Mouse (Mus musculus): ENCODE results near the gene Gm13283.
"Not testable (repeated sequence)": the region's sequence is repeated elsewhere in the genome, so short reads cannot be mapped to it uniquely, and the experiment has no call there.

DNA sequence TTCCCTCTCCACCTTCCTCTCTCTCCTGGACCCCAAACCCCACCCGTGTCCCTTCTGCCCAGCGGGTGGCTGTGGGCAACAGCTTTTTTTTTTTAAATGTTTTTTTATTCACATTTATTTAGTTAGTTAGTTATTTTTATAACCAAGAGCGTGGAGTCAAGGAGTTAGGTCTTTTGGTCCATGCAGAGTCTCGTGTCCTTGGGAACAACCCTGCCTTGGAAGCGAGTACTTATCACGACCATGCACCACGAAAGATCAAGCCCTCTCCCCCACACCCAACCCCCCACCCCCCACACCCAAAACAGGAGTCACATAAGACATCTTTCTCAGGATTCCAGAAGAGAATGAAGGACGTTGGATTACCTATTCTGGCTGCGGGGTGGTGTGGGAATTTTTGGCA is 2.4 kb downstream of the Gm13283 start:
- not testable (repeated sequence) for TF ChIP-seq POLR2A (IDR thresholded peaks at IDR 0.05; ENCODE audit: borderline replicate concordance, control insufficient read depth, low read depth, low read length); CTCF (IDR thresholded peaks at IDR 0.05; ENCODE audit: control insufficient read depth, insufficient read depth, low read length)

Data from bone marrow, adult 2 months (tissue).